Mouse (Mus musculus): ENCODE results near the gene Zfp512b. TPM values are rescaled to one million over a fixed set of nuclear protein-coding genes. Genes with fewer than 3 reads are reported as not detected.

The Zfp512b gene
- 10 to 100 TPM; 20.4 to 27.3 TPM for total RNA-seq (2021)
- long read RNA-seq, experiment 1, partial matches to known transcripts: 1 of 3 reads
- long read RNA-seq, experiment 1, other reads (novel, unspliced or antisense): 2 of 3 reads
- long read RNA-seq, experiment 2, partial matches to known transcripts: 1 of 9 reads
- long read RNA-seq, experiment 2, other reads (novel, unspliced or antisense): 7 of 9 reads

DNA sequence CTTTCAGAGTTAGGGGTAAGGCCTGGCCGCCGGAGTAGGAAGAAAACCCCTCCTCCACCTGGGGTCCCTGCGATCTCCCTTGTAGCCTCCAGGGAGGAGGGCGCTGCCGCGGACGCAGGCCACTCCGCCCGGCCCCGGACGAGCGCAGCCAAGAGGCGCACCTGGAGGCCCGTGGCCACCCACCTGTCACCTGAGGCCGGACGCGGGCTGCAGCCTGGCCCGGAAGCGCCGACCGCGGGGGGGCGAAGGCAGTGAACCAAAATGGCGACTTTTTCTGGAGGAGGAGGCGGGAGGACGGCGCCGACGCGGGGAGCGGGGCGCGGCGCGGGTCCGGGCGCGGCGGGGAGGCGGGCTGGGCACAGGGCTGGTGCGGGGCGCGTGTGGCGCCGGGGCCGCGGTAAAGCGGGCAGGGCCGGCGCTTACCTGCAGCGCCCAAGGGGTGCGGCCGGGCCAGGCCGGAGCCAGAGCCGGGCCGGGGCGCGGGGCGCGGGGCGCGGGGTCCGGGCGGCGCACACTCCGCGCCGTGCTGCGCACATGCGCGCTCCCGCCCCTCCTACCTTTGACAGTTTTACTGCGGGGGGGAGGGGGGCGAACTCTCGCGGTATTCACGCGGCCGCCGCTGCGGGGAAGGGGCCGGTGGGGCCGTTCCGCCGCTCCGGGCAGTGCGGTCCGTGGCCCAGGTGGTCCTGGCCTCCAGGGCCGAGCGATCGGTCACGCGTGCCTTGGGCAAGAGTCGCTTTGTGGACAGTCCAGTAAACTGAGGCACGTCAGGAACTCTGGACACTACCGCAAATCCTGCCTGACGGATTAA lies at the start of gene Zfp512b:
TSS of gene Zfp512b (minus strand) at position 573 of the 811 bp plus-strand sequence.
- intact Hi-C loops (cut with DNase I): loop anchor here (10.0 kb wide), 1 partner anchor 408 kb away; the partner anchor contains the start of gene Ppdpf
- DNase-seq: peak; percentile 70 to 76

DNA sequence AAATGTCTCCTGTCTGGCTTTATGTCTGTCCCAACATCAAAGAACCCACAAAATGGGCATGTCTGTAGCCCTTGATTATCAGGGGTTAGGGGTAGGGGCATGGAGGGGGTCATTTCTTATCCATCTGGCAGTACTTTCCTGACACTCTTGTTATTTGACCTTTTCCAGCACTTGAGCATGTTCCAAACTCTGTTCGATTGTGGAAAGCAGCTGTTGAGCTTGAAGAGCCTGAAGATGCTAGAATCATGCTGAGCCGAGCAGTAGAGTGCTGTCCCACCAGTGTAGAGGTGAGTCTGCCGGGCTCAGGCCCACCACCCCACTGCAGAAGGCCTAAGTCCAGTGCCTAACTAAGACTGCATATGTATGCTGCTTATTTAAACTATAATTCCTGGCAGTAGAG lies 43.3 kb upstream of the Zfp512b start:
- DNase-seq: no peak
- intact Hi-C loops (cut with DNase I): no loop called here

- intact Hi-C loops (cut with DNase I): no loop called here
- no peak for DNase-seq
Measured at GRCm38 (mm10) chr2:181632624-181633023, 40.0 kb upstream of the Zfp512b start.

DNA sequence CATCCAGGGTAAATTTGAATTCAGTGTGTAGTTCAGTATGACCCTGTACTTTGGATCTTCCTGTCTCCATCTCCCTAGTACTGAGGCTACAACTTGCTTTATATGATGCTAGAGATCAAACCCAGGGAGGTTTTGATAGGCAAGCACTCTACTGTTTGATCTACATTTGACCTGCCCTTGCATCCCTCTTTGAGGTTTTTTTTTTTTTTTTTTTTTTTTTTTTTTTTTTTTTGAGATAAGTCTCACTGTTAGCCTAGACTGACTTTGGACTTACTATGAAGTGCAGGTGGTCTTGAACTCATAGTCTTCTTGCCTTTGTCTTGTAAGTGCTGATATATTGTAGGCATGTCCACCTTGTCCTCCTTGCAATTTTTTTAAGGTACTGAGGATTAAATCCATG lies 35.9 kb upstream of the Zfp512b start:
- no peak for DNase-seq
- intact Hi-C loops (cut with DNase I): no loop called here

DNA sequence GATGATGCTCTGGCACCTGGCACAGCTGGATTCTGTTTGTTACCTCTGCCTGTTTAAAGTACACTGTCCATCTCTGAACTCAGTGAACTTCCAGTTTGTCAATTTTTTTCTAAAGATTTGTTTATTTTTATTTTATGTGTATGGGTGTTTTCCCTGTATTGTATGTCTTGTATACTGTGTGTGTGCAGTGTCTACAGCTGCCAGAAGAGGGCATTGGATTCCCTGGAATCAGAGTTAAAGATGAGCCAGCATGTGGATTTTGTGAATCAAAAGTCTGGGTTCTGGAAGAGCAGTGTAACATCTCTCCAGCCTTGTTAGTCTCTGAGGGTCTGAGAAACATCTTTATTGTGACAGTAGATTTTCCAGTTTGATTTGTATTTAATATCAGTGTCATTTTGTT lies 30.8 kb upstream of the Zfp512b start:
- peak; percentile 11 to 34 for DNase-seq
- intact Hi-C loops (cut with DNase I): loop anchor here (2.0 to 5.0 kb wide), 3 partner anchors 34 to 84 kb away; partner anchors contain the start of gene Gm29797

GRCm38 (mm10) chr2:181618761-181619495 lies 26.3 kb upstream of the Zfp512b start:
- intact Hi-C loops (cut with DNase I): no loop called here
- DNase-seq: no peak

- intact Hi-C loops (cut with DNase I): no loop called here
Measured at GRCm38 (mm10) chr2:181602367-181602766, 9.8 kb upstream of the Zfp512b start.

GRCm38 (mm10) chr2:181601751-181602145 lies 9.1 kb upstream of the Zfp512b start:
- no peak for DNase-seq
- intact Hi-C loops (cut with DNase I): no loop called here

More at GRCm38 (mm10) chr2:181602367-181602766, 9.8 kb upstream of the Zfp512b start:
- DNase-seq: no peak

DNA sequence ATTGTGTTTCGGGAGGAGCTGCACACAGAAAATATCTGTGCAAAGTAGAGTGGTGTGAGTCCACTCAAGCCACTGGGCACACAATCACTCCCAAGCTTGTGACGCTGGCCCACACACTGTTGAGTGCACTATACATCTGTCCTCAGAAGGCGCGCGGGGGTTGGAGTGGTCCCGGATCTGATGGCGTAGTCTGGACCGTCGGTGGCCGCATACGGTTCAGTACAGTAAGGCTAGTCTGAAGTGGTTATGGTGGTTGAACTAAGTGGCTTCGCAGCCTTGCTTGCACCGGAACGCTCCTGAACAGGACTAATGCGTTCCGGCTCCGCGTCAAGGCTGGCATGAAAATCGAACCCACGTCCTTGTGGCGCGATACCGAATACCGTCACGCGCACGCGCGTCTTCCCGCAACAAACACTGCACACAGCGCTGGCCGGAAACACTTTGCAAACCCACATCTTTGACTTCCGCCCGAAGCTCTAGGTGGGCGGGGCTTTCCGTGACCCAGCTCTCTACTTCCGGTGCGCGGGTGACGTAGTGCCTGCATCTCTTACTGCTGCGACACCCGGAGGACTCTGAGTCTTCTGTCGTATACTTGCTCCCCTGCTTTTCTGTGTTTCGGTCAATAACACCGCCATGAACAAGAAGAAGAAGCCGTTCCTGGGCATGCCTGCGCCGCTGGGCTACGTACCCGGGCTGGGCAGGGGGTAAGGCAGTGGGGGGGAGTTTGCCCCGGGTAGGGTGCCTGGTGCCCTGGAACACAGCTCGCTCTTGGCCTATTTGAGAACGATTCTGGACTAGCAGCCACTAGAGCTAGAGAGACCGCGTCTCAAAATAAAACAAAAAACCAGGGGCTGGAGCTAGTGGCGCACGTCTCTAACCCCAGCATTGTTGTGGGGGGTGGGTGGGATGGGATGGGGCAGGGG lies 8.5 kb upstream of the Zfp512b start:
- DNase-seq: peak; percentile 95 to 97
- intact Hi-C loops (cut with DNase I): no loop called here

DNA sequence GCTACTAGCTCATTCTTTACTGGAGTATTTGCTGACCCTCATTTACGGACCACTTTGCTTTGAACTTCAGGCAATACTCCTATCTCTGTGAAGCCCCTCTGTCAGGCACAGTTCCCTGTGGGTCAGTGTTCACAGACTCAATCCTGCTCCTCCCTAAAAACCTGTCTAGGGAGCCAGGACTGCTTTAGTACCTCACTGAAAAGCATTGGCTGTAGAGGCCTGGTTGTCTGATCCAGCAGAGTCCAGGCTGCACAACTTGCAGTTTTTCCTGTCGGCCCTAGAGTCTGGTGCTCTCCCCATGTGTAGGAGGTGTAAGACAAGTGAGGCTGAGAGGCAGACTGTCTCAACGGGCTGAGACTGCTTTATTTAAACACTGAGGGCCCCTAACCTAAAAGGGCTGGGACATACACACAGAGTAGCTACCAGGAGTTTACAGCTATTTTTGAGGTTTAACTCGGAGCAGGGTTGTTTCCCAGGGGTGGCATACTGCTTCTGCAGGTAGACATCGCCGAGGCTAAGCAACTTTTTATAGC lies 7.7 kb upstream of the Zfp512b start:
- DNase-seq: no peak

GRCm38 (mm10) chr2:181598454-181599351 lies 6.1 kb upstream of the Zfp512b start, which contains the start of gene Samd10:
Samd10 (minus strand) TSS chr2:181599212.
- intact Hi-C loops (cut with DNase I): loop anchor here (10.0 kb wide), 1 partner anchor 414 kb away; the partner anchor contains the start of gene Ppdpf

More for the DNA sequence above, 7.7 kb upstream of the Zfp512b start:
- intact Hi-C loops (cut with DNase I): no loop called here

DNA sequence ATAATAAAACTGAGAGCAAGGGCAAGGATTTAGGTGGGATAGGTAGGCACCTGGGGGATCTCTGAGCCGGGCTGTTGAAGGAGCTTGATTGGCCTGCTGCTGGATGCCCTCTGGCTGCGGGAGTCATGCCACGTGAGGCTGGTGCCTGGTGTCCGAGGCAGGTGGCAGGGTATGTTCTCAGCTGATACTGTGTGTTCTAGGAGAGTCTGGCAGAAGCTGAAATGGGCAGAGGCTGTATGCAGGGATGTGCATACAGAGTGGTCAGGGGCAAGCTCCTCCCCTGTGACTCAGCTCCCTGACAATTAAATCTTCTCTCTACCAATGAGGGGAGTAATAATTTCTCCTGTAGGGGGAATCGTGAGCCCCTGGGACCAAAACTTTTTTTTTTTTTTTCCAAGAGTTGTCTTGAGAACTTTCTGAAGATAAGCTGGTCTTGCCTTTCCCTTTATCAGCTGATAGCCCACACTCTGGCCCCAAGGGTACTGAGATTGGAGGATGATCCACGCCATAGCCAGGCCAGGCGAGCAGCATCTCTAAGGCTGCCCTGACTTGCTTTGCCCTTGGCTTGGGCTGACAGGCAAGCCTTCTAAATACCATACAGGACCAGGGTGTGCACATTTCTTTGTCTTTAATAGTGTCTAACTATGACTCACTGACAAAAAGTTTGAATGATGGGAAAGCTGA lies 4.9 kb upstream of the Zfp512b start:
- no peak for DNase-seq
- intact Hi-C loops (cut with DNase I): loop anchor here (10.0 kb wide), 1 partner anchor 413 kb away; the partner anchor contains the start of gene Ppdpf

More at GRCm38 (mm10) chr2:181598454-181599351, 6.1 kb upstream of the Zfp512b start, which contains the start of gene Samd10:
- peak; percentile 53 to 54 for DNase-seq

GRCm38 (mm10) chr2:181596221-181596960 lies 3.8 kb upstream of the Zfp512b start:
- intact Hi-C loops (cut with DNase I): loop anchor here (10.0 kb wide), 1 partner anchor 412 kb away; the partner anchor contains the start of gene Ppdpf
- no peak for DNase-seq

GRCm38 (mm10) chr2:181594946-181595696 lies 2.5 kb upstream of the Zfp512b start:
- intact Hi-C loops (cut with DNase I): loop anchor here (2.0 to 10.0 kb wide), 2 partner anchors 202 to 410 kb away; partner anchors contain the start of gene Ppdpf
- no peak for DNase-seq

DNA sequence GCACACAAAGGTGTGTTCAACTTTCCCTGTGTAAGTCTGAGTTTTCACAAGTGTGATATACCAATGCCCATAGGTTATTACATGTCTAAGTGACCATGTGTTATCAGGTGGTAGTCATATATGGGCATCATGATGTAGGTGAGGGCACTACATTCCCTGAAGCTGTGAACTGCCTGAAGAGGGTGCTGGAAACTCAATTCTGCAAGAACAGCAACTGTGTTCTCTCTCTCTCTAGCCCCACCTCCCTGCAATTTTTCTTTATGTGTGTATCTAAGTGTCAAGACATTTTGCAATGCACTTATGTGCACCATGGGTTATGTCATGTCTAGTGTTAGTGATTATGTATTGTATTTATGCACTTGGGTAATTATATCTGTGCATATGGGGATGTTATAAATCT lies 1.3 kb upstream of the Zfp512b start:
- intact Hi-C loops (cut with DNase I): loop anchor here (2.0 to 10.0 kb wide), 2 partner anchors 201 to 409 kb away; partner anchors contain the start of gene Ppdpf

GRCm38 (mm10) chr2:181593042-181593421 lies 429 bp upstream of the Zfp512b start:
- peak in 1 of 2 experiments; percentile 38 for DNase-seq
- intact Hi-C loops (cut with DNase I): loop anchor here (10.0 kb wide), 1 partner anchor 408 kb away; the partner anchor contains the start of gene Ppdpf

More for the DNA sequence above, 1.3 kb upstream of the Zfp512b start:
- DNase-seq: no peak
